Comparison of ENCODE assay signal across 22 mouse cellular contexts in genomic region chr5:139060460-139061051, GRCm38 (mm10).
DNase-seq lines count a peak whose midpoint lies in the region; ATAC-seq and TF ChIP-seq lines count a peak whose summit lies in the region.
"Had no signal": no experiment of that assay in that cellular context is flagged by ENCODE, and none has a peak within 500 bp of the region (broad histone marks: within the 10 kb centered on the region; RNA-seq: fewer than 3 reads in every experiment).

No protein-coding gene starts in this region.

- peak overlapping the region; percentile 30; the same call in 1 of the 2 replicates for H3K4me3 ChIP-seq in gastrocnemius, adult 2 months
- no peak overlapping the region for H3K4me3 ChIP-seq in liver, postnatal 0 days (ENCODE audit: low read depth, low read length)
- H3K4me3 ChIP-seq: hindbrain, embryonic 12.5 days; layer of hippocampus, adult 2 months; neural tube, embryonic 13.5 days had no signal

- no peaks in the 10 kb centered on the region for H3K9me3 ChIP-seq in liver, postnatal 0 days (ENCODE audit: low read length)
- H3K9me3 ChIP-seq: hindbrain, embryonic 12.5 days; neural tube, embryonic 13.5 days had no signal

- TF ChIP-seq CTCF in gastrocnemius, adult 2 months (IDR thresholded peaks at IDR 0.05) = no peak
- TF ChIP-seq CTCF in liver, postnatal 0 days (IDR thresholded peaks at IDR 0.05; ENCODE audit: low read depth) = no peak

- 41% methylated on average over 12 of the region's 12 CpGs for WGBS in liver, postnatal 0 days (ENCODE audit: insufficient replicate concordance)

- intact Hi-C loops in gastrocnemius, adult 2 months (cut with DNase I) = loop anchor here (5.0 kb wide), 1 partner anchor 53 kb away; no protein-coding TSS in a partner anchor

- TF ChIP-seq EP300 in liver, postnatal 0 days (IDR thresholded peaks at IDR 0.05; ENCODE audit: low read depth) = no peak

- H3K4me2 ChIP-seq in liver, postnatal 0 days (ENCODE audit: low read depth, low read length) = no peak overlapping the region
- H3K4me2 ChIP-seq: hindbrain, embryonic 12.5 days; midbrain, embryonic 11.5 days; neural tube, embryonic 13.5 days had no signal

- no peaks in the 10 kb centered on the region for H3K4me1 ChIP-seq in liver, postnatal 0 days (ENCODE audit: insufficient read depth)
- H3K4me1 ChIP-seq: neural tube, embryonic 13.5 days had no signal

- H3K27me3 ChIP-seq in liver, postnatal 0 days (ENCODE audit: insufficient read depth, low read length) = no peaks in the 10 kb centered on the region
- H3K27me3 ChIP-seq: hindbrain, embryonic 12.5 days had no signal

- H3K36me3 ChIP-seq in liver, postnatal 0 days (replicated peaks; ENCODE audit: insufficient read depth, low read length) = no peaks in the 10 kb centered on the region
- H3K36me3 ChIP-seq: hindbrain, embryonic 12.5 days; neural tube, embryonic 13.5 days had no signal

- H3K27ac ChIP-seq in gastrocnemius, adult 2 months = peak overlapping the region; percentile 78
- no peak overlapping the region for H3K27ac ChIP-seq in liver, postnatal 0 days (ENCODE audit: low read depth)
- H3K27ac ChIP-seq: hindbrain, embryonic 12.5 days; layer of hippocampus, adult 2 months; neural tube, embryonic 13.5 days had no signal

- no peak overlapping the region for H3K9ac ChIP-seq in liver, postnatal 0 days (replicated peaks)
- H3K9ac ChIP-seq: hindbrain, embryonic 12.5 days; neural tube, embryonic 13.5 days had no signal

- DNase-seq in gastrocnemius, adult 2 months = peak; percentile 64
- no peak for DNase-seq in gastrocnemius, postnatal 25 days
- DNase-seq in liver, postnatal 0 days = peak; percentile 21
- DNase-seq in liver = no peak
- no peak for DNase-seq in cerebellum, postnatal 10 days
- DNase-seq in layer of hippocampus, adult 8-10 months (ENCODE audit: low spot score in 2 of 2) = no peak
- DNase-seq: adrenal gland, postnatal 10 days; cerebellum, adult 11 months; cerebellum, postnatal 36 days; gastrocnemius, postnatal 14 days; kidney, adult 18-20 months; kidney, postnatal 14 days; left cerebral cortex, postnatal 4 days; lung, adult 2 months; lung, postnatal 4 days; thymus, postnatal 36 days had no signal

- ATAC-seq in liver, postnatal 0 days = peak; percentile 27; the same call in 1 of the 2 replicates
- peak; percentile 89 for ATAC-seq in granulocyte monocyte progenitor cell, adult 5-6 weeks (replicated peaks; ENCODE audit: poor library complexity, severe bottlenecking)
- ATAC-seq in CD4-positive, CD25-positive, alpha-beta regulatory T cell, adult 4 months = no peak

Comparison
In these comparisons a context has a peak if more than half of its experiments do, and no peak if none do; other contexts are left out.
1. DNase-seq: peak in gastrocnemius, adult 2 months (single experiment) and liver, postnatal 0 days (single experiment); none in gastrocnemius, postnatal 25 days (single experiment), liver (single experiment), cerebellum, postnatal 10 days (0 of 2) and layer of hippocampus, adult 8-10 months (0 of 2).